Mouse (Mus musculus) MN1 (cell line): ENCODE measurements around the gene Laptm5.

Experiments used
- DNase-seq: peaks from one replicate; pipeline ENCODE4 v3.0.0-alpha.2; 2016; ENCODE audit warnings: low spot score

Gene Laptm5

GRCm38 (mm10) chr4:130913077-130913476, at the start of gene Laptm5:
Laptm5 (plus strand) TSS chr4:130913125.
- no peak for DNase-seq

GRCm38 (mm10) chr4:130865460-130865859, 47.5 kb upstream of the Laptm5 start:
- DNase-seq: no peak

- no peak for DNase-seq
Measured at GRCm38 (mm10) chr4:130865901-130866371, 47.0 kb upstream of the Laptm5 start.

GRCm38 (mm10) chr4:130867940-130868339, 45.0 kb upstream of the Laptm5 start:
- no peak for DNase-seq

- DNase-seq: no peak
Measured at GRCm38 (mm10) chr4:130868803-130869202, 44.1 kb upstream of the Laptm5 start.

- no peak for DNase-seq
Measured at GRCm38 (mm10) chr4:130872414-130872813, 40.5 kb upstream of the Laptm5 start.

GRCm38 (mm10) chr4:130873440-130873839, 39.5 kb upstream of the Laptm5 start:
- no peak for DNase-seq

- DNase-seq: peak; percentile 86
Measured at GRCm38 (mm10) chr4:130874601-130875000, 38.3 kb upstream of the Laptm5 start.

- DNase-seq: peak; percentile 14
Measured at GRCm38 (mm10) chr4:130876016-130876726, 36.8 kb upstream of the Laptm5 start.

- peak; percentile 69 for DNase-seq
Measured at GRCm38 (mm10) chr4:130878273-130879047, 34.5 kb upstream of the Laptm5 start.

GRCm38 (mm10) chr4:130879048-130879384, 33.9 kb upstream of the Laptm5 start:
- no peak for DNase-seq

- DNase-seq: no peak
Measured at GRCm38 (mm10) chr4:130881336-130881735, 31.6 kb upstream of the Laptm5 start.

- DNase-seq: no peak
Measured at GRCm38 (mm10) chr4:130882762-130883161, 30.2 kb upstream of the Laptm5 start.

- DNase-seq: peak; percentile 41
Measured at GRCm38 (mm10) chr4:130883820-130884533, 28.9 kb upstream of the Laptm5 start.

- DNase-seq: no peak
Measured at GRCm38 (mm10) chr4:130887148-130887745, 25.7 kb upstream of the Laptm5 start.

- no peak for DNase-seq
Measured at GRCm38 (mm10) chr4:130889777-130890510, 23.0 kb upstream of the Laptm5 start.

GRCm38 (mm10) chr4:130890511-130890840, 22.4 kb upstream of the Laptm5 start:
- DNase-seq: no peak

GRCm38 (mm10) chr4:130892001-130892587, 20.8 kb upstream of the Laptm5 start:
- peak; percentile 60 for DNase-seq

GRCm38 (mm10) chr4:130893688-130894087, 19.2 kb upstream of the Laptm5 start:
- DNase-seq: no peak

- DNase-seq: no peak
Measured at GRCm38 (mm10) chr4:130895701-130896100, 17.2 kb upstream of the Laptm5 start.

GRCm38 (mm10) chr4:130896372-130896771, 16.6 kb upstream of the Laptm5 start:
- DNase-seq: no peak
